Mouse (Mus musculus) right cerebral cortex, adult 2 months (tissue): ENCODE results near the gene 4930402H24Rik.

Experiments
- DNase-seq, 2 experiments: peaks; one replicate each; pipeline ENCODE4 v3.0.0; 2021 to 2022; ENCODE audit warnings: low spot score in 2 of 2

Gene 4930402H24Rik

DNA sequence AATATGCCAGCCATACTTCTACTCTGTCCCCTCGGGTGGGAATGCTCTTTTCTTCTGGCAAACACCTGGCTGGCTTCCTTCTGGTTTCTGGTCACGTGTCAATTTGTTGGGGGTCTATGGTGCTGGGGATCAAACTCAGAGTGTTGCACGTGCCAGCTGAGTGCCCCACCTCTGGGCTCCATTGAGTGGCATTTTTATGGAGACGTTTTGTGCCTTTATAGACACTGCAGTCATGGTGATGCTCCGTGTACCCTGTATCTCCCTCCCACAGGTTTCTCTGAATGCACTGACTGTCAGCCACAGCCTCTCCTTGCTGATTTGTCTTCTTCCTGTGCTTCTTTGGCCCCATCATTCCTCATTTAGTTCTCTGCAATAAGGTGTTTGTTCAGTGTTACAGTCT is 174.4 kb downstream of the 4930402H24Rik start:
- DNase-seq: no peak

GRCm38 (mm10) chr2:130730746-130731145 is 175.5 kb downstream of the 4930402H24Rik start:
- no peak for DNase-seq

DNA sequence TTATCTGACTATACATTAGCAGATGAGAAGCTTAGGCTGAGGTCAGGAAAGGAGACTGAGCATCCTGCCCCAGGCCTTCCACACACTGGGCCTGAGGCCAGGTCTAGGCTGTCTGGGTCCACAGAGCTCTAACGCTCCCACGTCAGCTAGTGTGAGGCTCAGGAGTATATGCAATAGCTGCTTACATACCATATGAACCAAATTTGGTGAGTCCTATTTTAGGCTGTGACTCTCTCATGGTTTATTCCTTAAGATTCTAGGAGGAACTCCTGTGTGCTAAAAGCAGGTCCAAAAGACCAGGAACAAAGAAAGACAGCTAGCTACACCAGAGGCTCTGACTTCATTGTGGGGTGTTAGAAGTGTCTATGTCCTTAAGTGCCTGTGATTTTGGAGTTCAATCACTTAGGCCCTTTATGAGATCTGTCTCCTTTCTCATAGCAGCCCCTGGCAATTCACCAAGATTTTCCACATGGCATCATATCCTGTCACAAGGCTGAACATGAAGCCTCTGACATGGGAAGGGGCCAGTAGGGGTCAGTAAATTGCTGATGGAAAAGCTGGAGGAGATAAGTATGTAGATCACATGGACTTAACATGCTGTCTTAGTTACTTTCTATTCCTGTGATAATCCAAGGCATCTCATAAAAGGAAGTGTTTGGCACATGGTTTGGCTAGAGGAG is 177.2 kb downstream of the 4930402H24Rik start:
- DNase-seq: no peak

GRCm38 (mm10) chr2:130727752-130728151 is 178.5 kb downstream of the 4930402H24Rik start:
- no peak for DNase-seq

- no peak for DNase-seq
These were observed 181.8 kb downstream of the 4930402H24Rik start for GRCm38 (mm10) chr2:130724369-130724768.

- DNase-seq: no peak
These were observed 188.3 kb downstream of the 4930402H24Rik start for GRCm38 (mm10) chr2:130717951-130718350.

- DNase-seq: no peak
These were observed 199.1 kb downstream of the 4930402H24Rik start for GRCm38 (mm10) chr2:130707057-130707456.

GRCm38 (mm10) chr2:130706602-130707001 is 199.6 kb downstream of the 4930402H24Rik start:
- no peak for DNase-seq

DNA sequence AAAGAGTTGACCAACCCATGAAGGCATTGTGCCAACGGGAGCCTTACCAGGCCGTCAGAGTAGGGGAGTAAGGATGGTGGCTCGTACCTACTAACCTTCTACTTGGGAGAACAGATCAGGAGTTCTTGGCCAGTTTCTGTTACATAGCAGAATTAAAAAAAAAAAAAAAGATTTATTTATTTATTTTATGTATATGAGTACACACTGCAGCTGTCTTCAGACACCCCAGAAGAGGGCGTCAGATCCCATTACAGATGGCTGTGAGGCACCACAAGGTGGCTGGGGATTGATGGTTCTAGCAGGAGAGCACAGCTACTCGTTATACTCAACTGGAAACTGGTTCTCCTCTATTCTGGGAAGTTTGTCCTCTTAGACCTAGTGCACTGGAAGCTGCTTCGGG is 201.0 kb downstream of the 4930402H24Rik start:
- no peak for DNase-seq

DNA sequence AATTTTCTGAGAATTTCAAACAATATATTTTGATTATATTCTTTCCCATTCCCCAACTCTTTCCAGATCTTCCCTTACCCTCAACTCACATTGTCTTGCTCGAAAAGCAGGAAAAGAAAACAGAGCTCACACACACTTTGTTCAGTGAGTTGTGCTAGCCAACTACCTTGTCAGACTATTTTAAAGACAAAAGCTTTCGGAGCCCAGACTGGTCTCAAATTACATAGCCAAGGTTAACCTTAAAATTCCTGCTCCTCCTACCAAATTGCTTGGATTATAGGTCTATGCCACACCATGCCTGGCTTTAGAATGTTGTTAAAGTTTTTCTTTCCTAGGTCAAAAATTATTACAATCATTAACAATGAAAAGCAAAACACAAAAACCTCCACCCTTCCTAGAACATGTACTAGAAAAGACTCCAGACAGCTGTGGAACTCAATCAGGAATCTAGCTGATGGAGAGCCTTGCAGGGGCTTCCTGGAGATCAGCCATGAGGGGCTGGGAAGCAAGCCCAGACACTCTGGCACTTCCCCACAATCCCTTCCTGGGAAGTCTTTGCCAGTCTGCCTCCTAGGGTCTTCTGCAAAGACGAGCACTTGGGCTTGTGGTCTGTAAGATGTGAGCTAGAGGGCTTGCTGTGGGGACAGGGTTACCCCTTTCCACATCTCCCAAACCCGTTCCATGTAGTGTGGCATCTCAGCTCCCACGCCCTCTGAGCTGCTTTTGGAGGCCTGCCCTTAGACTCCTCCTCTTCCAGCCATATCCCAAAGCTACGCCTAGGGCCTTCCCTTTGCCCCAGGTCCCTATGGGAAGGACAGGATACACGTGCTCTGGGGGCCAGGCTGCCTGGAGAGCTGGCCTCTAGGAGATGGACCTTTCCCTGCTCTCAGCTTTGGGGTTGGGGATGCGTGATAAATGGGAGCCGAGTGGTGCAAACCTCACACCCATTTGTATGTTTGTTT is 201.9 kb downstream of the 4930402H24Rik start:
- DNase-seq: no peak

DNA sequence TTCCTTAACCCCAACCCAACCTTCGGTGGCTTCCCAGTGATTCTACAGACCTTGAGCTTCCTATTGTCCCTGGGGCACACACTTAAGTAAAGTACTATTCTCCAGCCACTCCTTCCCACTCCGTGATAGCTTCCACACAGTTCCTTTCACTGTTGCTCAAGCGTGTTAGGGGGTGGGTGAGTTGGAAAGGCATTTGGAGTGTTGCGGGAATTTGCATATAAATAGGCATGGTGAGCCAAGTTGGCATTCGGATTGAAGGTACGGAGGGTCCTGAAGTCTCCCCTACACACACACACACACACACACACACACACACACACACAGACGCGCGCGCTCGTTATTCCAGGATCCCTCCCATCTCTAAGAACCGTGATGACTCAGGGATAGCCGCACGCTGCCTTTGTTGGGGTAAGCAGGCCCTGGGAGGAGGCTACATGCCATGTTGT is 208.4 kb downstream of the 4930402H24Rik start:
- DNase-seq: peak; percentile 39 to 41

DNA sequence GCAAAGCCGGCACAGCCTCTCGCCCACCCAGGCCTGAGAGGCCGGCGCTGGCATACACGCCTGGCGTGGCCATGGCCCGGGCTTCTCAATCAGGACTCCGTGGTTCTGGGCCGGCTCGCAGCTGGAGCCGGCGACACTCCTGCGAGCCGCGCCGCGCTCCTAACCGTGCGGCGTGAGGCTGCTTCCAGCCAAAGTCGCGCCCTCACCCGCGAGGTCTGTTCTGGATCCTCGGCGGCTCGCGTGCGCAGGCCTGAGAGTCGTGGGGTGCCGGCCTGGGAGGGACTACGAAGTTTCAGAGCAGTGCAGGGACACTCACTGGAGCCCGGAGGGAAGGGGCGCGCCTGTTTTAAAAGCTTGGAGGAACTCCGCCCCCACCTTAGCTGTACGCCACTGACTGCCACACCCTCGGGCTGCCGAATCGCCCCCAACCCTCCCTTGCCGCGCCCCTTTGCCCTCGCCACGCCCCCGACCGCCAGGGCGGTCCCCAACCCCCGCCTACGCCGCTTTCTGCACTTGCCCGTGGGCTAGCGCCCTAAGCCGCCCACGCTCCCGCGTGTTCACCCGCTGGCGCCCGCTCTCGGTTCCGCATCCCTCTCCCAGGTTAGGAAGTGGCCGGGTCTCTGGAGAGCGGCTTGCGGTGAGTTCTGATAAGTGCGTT is 208.9 kb downstream of the 4930402H24Rik start, which contains the start of gene Slc4a11:
Slc4a11 (minus strand) TSS at position 367 of the 658 bp plus-strand sequence.
- peak in 1 of 2 experiments; percentile 44 for DNase-seq

- DNase-seq: no peak
These were observed 209.5 kb downstream of the 4930402H24Rik start for GRCm38 (mm10) chr2:130696700-130697152.

GRCm38 (mm10) chr2:130693563-130693962 is 212.6 kb downstream of the 4930402H24Rik start:
- DNase-seq: no peak

DNA sequence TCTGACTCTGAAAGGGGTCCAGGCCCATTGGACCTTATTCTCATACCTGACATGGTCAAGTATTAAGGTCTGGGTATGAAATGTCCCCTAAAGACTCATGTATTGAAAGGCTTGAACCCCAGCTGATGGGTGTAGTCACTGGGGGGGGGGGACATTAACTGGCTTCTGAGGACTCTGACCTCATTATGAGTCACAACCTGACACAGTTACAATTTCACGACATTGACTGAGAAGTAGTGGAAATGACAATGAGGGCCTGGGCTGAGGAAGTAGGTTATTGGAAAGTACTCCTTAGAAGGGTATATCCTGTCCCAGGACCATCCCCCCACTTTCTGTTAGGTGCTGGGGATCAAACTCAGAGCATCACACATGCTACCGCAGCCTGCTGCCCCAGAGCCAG is 217.2 kb downstream of the 4930402H24Rik start:
- DNase-seq: no peak

DNA sequence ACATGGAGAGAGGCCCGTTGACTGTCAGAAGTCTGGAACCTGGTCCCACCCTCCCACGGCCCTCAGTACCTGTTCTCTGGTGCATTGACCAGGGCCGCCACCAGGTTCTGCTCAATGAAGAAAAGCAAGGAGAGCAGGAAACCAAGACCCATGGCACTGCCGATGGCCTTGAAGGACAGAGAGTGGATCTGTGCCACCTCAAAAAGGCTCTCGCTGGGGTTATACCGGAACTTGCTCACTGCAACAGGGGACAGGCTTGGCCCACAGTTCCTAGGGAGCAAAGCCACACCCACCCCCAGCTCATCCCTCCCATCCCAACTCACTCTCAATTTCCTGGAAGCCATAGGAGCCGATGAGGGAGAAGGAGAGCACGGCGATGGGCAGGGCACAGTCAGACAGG is 220.8 kb downstream of the 4930402H24Rik start:
- no peak for DNase-seq

GRCm38 (mm10) chr2:130681531-130681930 is 224.7 kb downstream of the 4930402H24Rik start:
- no peak for DNase-seq

DNA sequence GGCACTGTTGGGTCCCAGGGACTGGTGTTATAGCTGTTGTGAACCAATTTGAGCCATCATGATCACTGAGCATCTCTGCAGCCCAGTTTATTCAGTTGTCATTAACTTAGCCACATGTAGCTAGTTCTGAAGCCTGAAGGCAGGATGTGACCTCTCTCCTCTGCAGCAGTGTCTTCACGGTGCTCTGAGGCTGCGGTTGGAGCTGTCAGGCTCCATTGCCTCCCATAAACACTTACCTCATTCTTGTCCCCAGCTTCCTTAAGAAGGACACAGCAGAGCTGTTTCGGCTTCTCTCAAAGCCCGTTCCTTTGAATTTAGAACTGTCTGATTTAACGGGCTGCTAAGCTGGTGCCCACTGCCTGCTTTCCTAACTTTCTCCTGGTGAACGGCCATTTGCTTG is 226.3 kb downstream of the 4930402H24Rik start:
- no peak for DNase-seq

- no peak for DNase-seq
These were observed 227.1 kb downstream of the 4930402H24Rik start for GRCm38 (mm10) chr2:130679154-130679553.

GRCm38 (mm10) chr2:130677211-130677610 is 229.0 kb downstream of the 4930402H24Rik start:
- DNase-seq: no peak

DNA sequence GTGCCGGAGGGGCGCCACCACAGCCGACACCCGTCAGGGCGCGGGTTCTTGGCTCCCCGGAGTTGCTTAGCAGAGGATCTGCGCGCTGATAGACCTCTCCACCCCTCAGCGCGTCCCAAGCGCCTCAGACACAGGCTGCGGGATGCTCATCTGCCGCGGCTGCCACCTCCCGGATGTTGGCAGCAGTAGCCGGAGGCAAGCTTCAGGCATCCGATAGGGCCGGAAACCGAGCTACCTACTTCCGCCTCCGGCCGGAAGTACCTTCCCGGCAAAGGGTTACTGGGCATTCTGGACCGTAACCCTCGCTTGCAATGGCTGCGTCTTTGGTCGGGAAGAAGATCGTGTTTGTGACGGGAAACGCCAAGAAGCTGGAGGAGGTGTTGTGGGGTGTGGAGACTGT is 238.6 kb downstream of the 4930402H24Rik start, which contains the start of gene Itpa:
Itpa (plus strand) TSS at position 52 of the 400 bp plus-strand sequence.
- peak; percentile 84 to 87 for DNase-seq
